Mouse (Mus musculus) testis, adult 2 months (tissue): Measurements from ENCODE around the gene Hoxd3.

Experiments
- CTCF ChIP-seq: fragments of 200-500 bp; IDR thresholded peaks from 2 replicates; pipeline ENCODE4 v1.5.1; 2012; ENCODE audit warnings: low read depth, mild to moderate bottlenecking, inconsistent platforms, low read length, moderate library complexity; ENCODE audit not compliant: control insufficient read depth, insufficient read depth, insufficient replicate concordance
- POLR2A ChIP-seq: fragments of 200-500 bp; IDR thresholded peaks from 2 replicates; pipeline ENCODE4 v1.6.1; 2012; ENCODE audit warnings: low read depth, mild to moderate bottlenecking, inconsistent platforms, low read length, moderate library complexity; ENCODE audit not compliant: control insufficient read depth

- TF ChIP-seq CTCF (no peak), POLR2A (no peak)
These were observed 4.1 kb upstream of the Hoxd3 start for GRCm38 (mm10) chr2:74707599-74707998.
